Mouse (Mus musculus): ENCODE data around the gene Lrch1.

DNA sequence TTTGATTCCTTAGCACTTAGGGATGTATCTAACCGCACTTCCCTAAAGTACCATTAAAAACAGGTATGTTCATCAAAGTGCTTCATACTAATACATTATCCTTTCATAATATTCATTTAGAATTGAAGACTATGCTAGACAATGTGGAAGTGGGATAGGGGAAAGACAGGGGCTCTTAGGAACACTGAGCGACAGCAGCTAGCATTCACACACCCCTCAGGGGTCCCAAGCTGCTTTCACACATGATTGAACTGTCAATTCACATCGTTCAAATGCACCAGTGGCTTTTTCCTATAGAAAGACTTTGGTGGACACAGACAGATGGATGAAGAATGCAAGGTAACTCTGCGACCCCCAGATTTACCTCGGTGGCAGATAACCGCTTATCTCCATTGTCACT, 131.0 kb downstream of the Lrch1 start:
- TF ChIP-seq EP300 (IDR thresholded peaks at IDR 0.05; ENCODE audit: low read depth in 1 of 2, low read length in 2 of 2) = no peak
- TF ChIP-seq CHD1 (IDR thresholded peaks at IDR 0.05; ENCODE audit: low read depth, low read length) = no peak
- no peak for TF ChIP-seq GABPA (IDR thresholded peaks at IDR 0.05; ENCODE audit: low read depth, low read length)
- TF ChIP-seq ELF1 (IDR thresholded peaks at IDR 0.05; ENCODE audit: low read depth, low read length) = no peak
- TF ChIP-seq MEF2A (IDR thresholded peaks at IDR 0.05; ENCODE audit: extremely low read depth, insufficient replicate concordance, low read depth, low read length, poor library complexity, severe bottlenecking) = no peak
- no peak for TF ChIP-seq POLR2A (IDR thresholded peaks at IDR 0.05; ENCODE audit: control insufficient read depth in 1 of 2, insufficient read depth in 1 of 2, low read depth in 1 of 2, low read length in 2 of 2, poor library complexity in 1 of 2)
- TF ChIP-seq JUND (IDR thresholded peaks at IDR 0.05; ENCODE audit: low read depth, low read length) = no peak
- TF ChIP-seq ZNF384 (IDR thresholded peaks at IDR 0.05; ENCODE audit: low read depth, low read length) = no peak
- no peak for TF ChIP-seq RAD21 (IDR thresholded peaks at IDR 0.05; ENCODE audit: low read depth, low read length)
- no peak for TF ChIP-seq UBTF (IDR thresholded peaks at IDR 0.05; ENCODE audit: borderline replicate concordance, insufficient read depth, low read depth, low read length)
- TF ChIP-seq CTCF (IDR thresholded peaks at IDR 0.05 in 2 of 3, conservative IDR thresholded peaks at IDR 0.05 in 1 of 3; ENCODE audit: control insufficient read depth in 1 of 3, insufficient read depth in 1 of 3, low read depth in 2 of 3, low read length in 3 of 3, poor library complexity in 1 of 3, severe bottlenecking in 1 of 3) = no peak
